Mouse (Mus musculus) duodenum, adult 2 months (tissue): ENCODE data around the gene Gm4491. TPM values are rescaled to one million over a fixed set of nuclear protein-coding genes. Genes with fewer than 3 reads are reported as not detected.

Experiments
- polyA plus RNA-seq: library from polyadenylated mRNA; depleted of rRNA; stranded (reverse); fragments of >200 nt; gene quantifications from 2 replicates; pipeline ENCODE4 v1.2.3, GENCODE M21; 2012; ENCODE audit warnings: low replicate concordance; rRNA removed

The Gm4491 gene
- not detected in 2 replicates for polyA plus RNA-seq

GRCm38 (mm10) chr14:57115823-57116544 is at the start of gene Gm4491:
Gm4491 (minus strand) TSS chr14:57115883.

DNA sequence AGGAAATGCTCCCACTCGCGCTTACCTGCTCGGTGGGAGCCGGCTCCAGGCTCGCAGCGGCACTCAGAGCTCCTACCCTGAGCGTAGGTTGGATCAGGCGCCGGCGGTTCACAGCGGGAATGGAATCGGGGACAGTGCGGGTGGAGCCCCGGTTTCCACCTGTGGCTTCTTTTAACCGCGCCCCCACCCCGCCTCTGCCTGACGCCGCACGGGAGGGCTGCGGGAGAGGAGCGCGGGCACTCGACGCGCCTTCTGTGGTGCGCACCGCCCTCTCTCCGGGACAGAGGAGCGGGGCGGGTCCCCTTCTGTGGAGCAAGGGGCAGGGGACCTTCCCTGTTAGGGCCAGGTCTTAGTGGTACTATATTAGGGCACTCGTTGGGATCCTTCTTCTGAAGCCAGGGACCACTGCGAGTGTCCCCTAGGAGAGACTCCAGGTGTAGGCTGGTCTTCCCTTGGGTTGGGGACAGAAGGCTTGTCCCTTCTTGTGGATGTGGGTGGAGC is 17.5 kb upstream of the Gm4491 start, which contains the start of gene Gjb6:
TSS of gene Gjb6 (minus strand) at position 451 of the 501 bp plus-strand sequence.

DNA sequence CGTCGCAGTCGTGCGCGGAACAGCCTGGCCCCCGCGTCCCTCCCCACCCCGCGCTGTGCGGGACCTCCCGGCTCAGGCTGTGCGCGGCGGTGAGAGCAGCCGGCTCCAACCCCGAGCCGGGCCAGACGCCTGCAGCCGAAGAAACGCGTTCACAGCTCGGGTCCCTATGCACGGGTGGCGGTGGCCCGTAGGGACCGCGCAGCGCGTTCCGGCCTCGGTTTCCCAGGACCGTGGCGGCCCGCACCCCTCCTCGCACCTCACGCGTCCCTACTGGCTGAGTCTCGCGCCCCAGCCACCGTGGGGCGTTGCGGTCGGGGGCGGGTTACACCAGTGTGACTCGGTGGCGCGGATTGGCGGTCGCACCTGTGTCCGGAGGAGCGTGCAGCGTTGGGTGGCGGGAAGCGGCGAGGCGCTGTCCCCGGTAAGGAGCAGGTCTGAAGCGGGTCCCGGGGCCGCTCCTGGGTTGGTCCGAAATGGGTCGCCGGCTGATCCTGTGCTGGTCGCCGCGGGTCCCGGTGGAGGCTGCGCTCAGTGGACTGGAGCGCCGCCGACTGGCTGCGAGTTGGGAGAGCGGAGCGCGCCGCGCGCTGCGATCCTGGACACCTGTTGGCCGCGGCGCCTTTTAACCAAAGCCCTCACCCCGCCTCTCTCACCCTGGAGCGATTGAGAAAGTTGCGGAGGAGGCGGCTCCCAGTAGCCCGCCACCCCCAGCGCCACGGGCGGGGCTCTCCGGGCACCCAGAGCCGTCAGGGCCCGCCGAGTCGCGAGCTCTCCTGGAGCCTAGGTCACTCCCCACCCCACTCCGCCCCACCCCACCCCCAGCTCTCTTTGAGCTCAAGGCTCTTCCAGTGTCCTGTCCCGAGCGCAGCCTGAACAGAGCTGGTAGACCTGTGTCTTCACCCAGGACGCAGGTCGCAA is 11.3 kb downstream of the Gm4491 start, which contains the start of gene Gjb2:
TSS of gene Gjb2 (minus strand) at position 597 of the 918 bp plus-strand sequence.

Other genes starting within 250 kb of the Gm4491 start
- gene Zmym2, start 229.2 kb downstream of the Gm4491 start, polyA plus RNA-seq = 1.0 and 1.9 TPM in 2 replicates
- gene Gja3, start 57.8 kb downstream of the Gm4491 start, polyA plus RNA-seq = 0.06 TPM in 1 of 2 replicates, not detected in the other
- 5.3 and 12.7 TPM in 2 replicates for gene Gjb2, start 11.2 kb downstream of the Gm4491 start, polyA plus RNA-seq
- gene Gjb6, start 17.7 kb upstream of the Gm4491 start, polyA plus RNA-seq = not detected in 2 replicates